Mouse (Mus musculus) forelimb bud, embryonic 11.5 days (tissue): ENCODE measurements around the gene Polr1c.
A peak's percentile ranks its signal among the peaks of the same experiment; 100 is the strongest.

Experiments
- DNase-seq: peaks from one replicate; pipeline ENCODE4 v3.0.0-alpha.2; 2012; ENCODE audit warnings: low read depth, low spot score

Gene Polr1c

GRCm38 (mm10) chr17:46247512-46248188 is at the start of gene Polr1c, which contains the start of gene Yipf3:
Polr1c (minus strand) TSS chr17:46248054.
Yipf3 (plus strand) TSS chr17:46248080.
- DNase-seq, result peak; percentile 95

GRCm38 (mm10) chr17:46297028-46297363 is 49.1 kb upstream of the Polr1c start:
- no peak for DNase-seq

GRCm38 (mm10) chr17:46296601-46297000 is 48.7 kb upstream of the Polr1c start:
- DNase-seq, result no peak

GRCm38 (mm10) chr17:46287678-46288095 is 39.8 kb upstream of the Polr1c start:
- no peak for DNase-seq

- DNase-seq, result no peak
Measured at GRCm38 (mm10) chr17:46285407-46285806, 37.6 kb upstream of the Polr1c start.

GRCm38 (mm10) chr17:46284653-46285052 is 36.8 kb upstream of the Polr1c start:
- DNase-seq, result no peak

GRCm38 (mm10) chr17:46283911-46284310 is 36.1 kb upstream of the Polr1c start:
- DNase-seq, result no peak

GRCm38 (mm10) chr17:46283140-46283539 is 35.3 kb upstream of the Polr1c start:
- no peak for DNase-seq

- DNase-seq, result peak; percentile 85
Measured at GRCm38 (mm10) chr17:46282483-46283123, 34.7 kb upstream of the Polr1c start, which contains the start of gene Tjap1. Tjap1 (minus strand) TSS chr17:46283026.

- DNase-seq, result no peak
Measured at GRCm38 (mm10) chr17:46278011-46278765, 30.3 kb upstream of the Polr1c start.

- DNase-seq, result peak; percentile 49
Measured at GRCm38 (mm10) chr17:46277586-46277985, 29.7 kb upstream of the Polr1c start.

- no peak for DNase-seq
Measured at GRCm38 (mm10) chr17:46275506-46275905, 27.7 kb upstream of the Polr1c start.

- no peak for DNase-seq
Measured at GRCm38 (mm10) chr17:46275034-46275433, 27.2 kb upstream of the Polr1c start.

GRCm38 (mm10) chr17:46274465-46274864 is 26.6 kb upstream of the Polr1c start:
- DNase-seq, result no peak

GRCm38 (mm10) chr17:46273803-46274236 is 26.0 kb upstream of the Polr1c start:
- no peak for DNase-seq

- no peak for DNase-seq
Measured at GRCm38 (mm10) chr17:46272675-46273074, 24.8 kb upstream of the Polr1c start.

GRCm38 (mm10) chr17:46272058-46272457 is 24.2 kb upstream of the Polr1c start:
- DNase-seq, result no peak

- DNase-seq, result no peak
Measured at GRCm38 (mm10) chr17:46269771-46270534, 22.1 kb upstream of the Polr1c start.

- no peak for DNase-seq
Measured at GRCm38 (mm10) chr17:46268026-46268720, 20.3 kb upstream of the Polr1c start.

- DNase-seq, result no peak
Measured at GRCm38 (mm10) chr17:46267511-46267910, 19.7 kb upstream of the Polr1c start.

GRCm38 (mm10) chr17:46266986-46267385 is 19.1 kb upstream of the Polr1c start:
- DNase-seq, result no peak
